Mouse (Mus musculus) cerebellum, adult (tissue): ENCODE measurements around the gene Abat.

Experiments
- ATAC-seq: cut with Nextera tagmentation; 2 replicates; pipeline ENCODE4 v1.9.2; 2017; ENCODE audit warnings: mild to moderate bottlenecking, moderate library complexity, mixed read lengths; ENCODE audit not compliant: insufficient number of reproducible peaks, low FRiP score, low TSS enrichment

Abat gene

GRCm38 (mm10) chr16:8619659-8620314 lies 106.6 kb downstream of the Abat start:
- no peak for ATAC-seq

GRCm38 (mm10) chr16:8620315-8621115 lies 107.3 kb downstream of the Abat start:
- no peak for ATAC-seq

- no peak for ATAC-seq
Measured at GRCm38 (mm10) chr16:8630419-8630818, 117.2 kb downstream of the Abat start.

GRCm38 (mm10) chr16:8631428-8631827 lies 118.2 kb downstream of the Abat start:
- no peak for ATAC-seq

- ATAC-seq = no peak
Measured at GRCm38 (mm10) chr16:8636867-8637216, 123.6 kb downstream of the Abat start.

- peak; percentile 93 for ATAC-seq
Measured at GRCm38 (mm10) chr16:8637217-8638051, 124.2 kb downstream of the Abat start, which contains the start of the genes Pmm2 and Tmem186. Pmm2 (plus strand) TSS chr16:8637674. Tmem186 (minus strand) TSS chr16:8637712.

- ATAC-seq = no peak
Measured at GRCm38 (mm10) chr16:8638131-8638530, 124.9 kb downstream of the Abat start.

- no peak for ATAC-seq
Measured at GRCm38 (mm10) chr16:8639466-8640191, 126.4 kb downstream of the Abat start.

GRCm38 (mm10) chr16:8643855-8644254 lies 130.6 kb downstream of the Abat start:
- ATAC-seq = peak; percentile 56; the same call in 1 of the 2 replicates

GRCm38 (mm10) chr16:8645546-8645945 lies 132.3 kb downstream of the Abat start:
- ATAC-seq = no peak

- no peak for ATAC-seq
Measured at GRCm38 (mm10) chr16:8650007-8650406, 136.8 kb downstream of the Abat start.

GRCm38 (mm10) chr16:8655108-8655507 lies 141.9 kb downstream of the Abat start:
- ATAC-seq = no peak

GRCm38 (mm10) chr16:8655599-8655998 lies 142.4 kb downstream of the Abat start:
- ATAC-seq = no peak

GRCm38 (mm10) chr16:8656256-8656655 lies 143.0 kb downstream of the Abat start:
- ATAC-seq = no peak

- no peak for ATAC-seq
Measured at GRCm38 (mm10) chr16:8658349-8658748, 145.1 kb downstream of the Abat start.

- ATAC-seq = no peak
Measured at GRCm38 (mm10) chr16:8658764-8659163, 145.5 kb downstream of the Abat start.

- ATAC-seq = no peak
Measured at GRCm38 (mm10) chr16:8663022-8663421, 149.8 kb downstream of the Abat start.

- ATAC-seq = no peak
Measured at GRCm38 (mm10) chr16:8663606-8664539, 150.6 kb downstream of the Abat start.

GRCm38 (mm10) chr16:8665367-8665766 lies 152.1 kb downstream of the Abat start:
- ATAC-seq = no peak
